Mouse (Mus musculus) bone marrow, adult 2 months (tissue): ENCODE results near the gene Ogdh.

ENCODE experiments used
- CTCF ChIP-seq: fragments of 200-500 bp; IDR thresholded peaks from 2 replicates; pipeline ENCODE4 v1.5.1; 2011; ENCODE audit warnings: low read length, control low read depth; ENCODE audit not compliant: control insufficient read depth, insufficient read depth
- POLR2A ChIP-seq: fragments of 200-500 bp; IDR thresholded peaks from 2 replicates; pipeline ENCODE4 v1.6.1; 2011; ENCODE audit warnings: low read depth, mild to moderate bottlenecking, control low read depth, low read length, borderline replicate concordance; ENCODE audit not compliant: control insufficient read depth

GRCm38 (mm10) chr11:6404699-6405566, 113.5 kb downstream of the Ogdh start:
- no peak for TF ChIP-seq CTCF
- no peak for TF ChIP-seq POLR2A
